Mouse (Mus musculus) stomach, postnatal 0 days (tissue): Measurements from ENCODE around the gene Fbxw9.

ENCODE experiments used
- CTCF ChIP-seq: IDR thresholded peaks from 2 replicates; pipeline ENCODE4 v1.5.1; 2016; ENCODE audit warnings: antibody characterized with exemption, low read depth, mild to moderate bottlenecking, moderate library complexity
- EP300 ChIP-seq: optimal IDR thresholded peaks from 2 replicates; pipeline ENCODE3; 2016; ENCODE audit warnings: antibody characterized with exemption

- no peak for TF ChIP-seq CTCF
- TF ChIP-seq EP300 = no peak
These were observed 35.7 kb downstream of the Fbxw9 start for GRCm38 (mm10) chr8:85095566-85095965.
